Mouse (Mus musculus) stomach, postnatal 0 days (tissue): ENCODE measurements around the gene Msantd3. TPM values are rescaled to one million over a fixed set of nuclear protein-coding genes. Genes with fewer than 3 reads are reported as not detected.

ENCODE experiments used
- ATAC-seq: fragments of 200-750 bp; cut with Nextera tagmentation; 2 replicates; pipeline ENCODE4 v1.8.0; 2017; ENCODE audit not compliant: low FRiP score, low TSS enrichment
- DNase-seq: peaks from one replicate; pipeline ENCODE4 v3.0.0-alpha.2; 2016; ENCODE audit warnings: low spot score
- H3K27ac ChIP-seq: fragments of 300-500 bp; sonication (generic); replicated peaks from 2 replicates; pipeline ENCODE4 v1.5.1; 2014; ENCODE audit warnings: mild to moderate bottlenecking, control low read depth
- H3K27me3 ChIP-seq: fragments of 300-500 bp; sonication (generic); 2 replicates; pipeline ENCODE4 v1.6.1; 2014; ENCODE audit warnings: low read length; ENCODE audit not compliant: control insufficient read depth, insufficient read depth
- H3K36me3 ChIP-seq: fragments of 300-500 bp; sonication (generic); 2 replicates; pipeline ENCODE4 v1.6.1; 2014; ENCODE audit warnings: low read length, mixed read lengths; ENCODE audit not compliant: control insufficient read depth, insufficient read depth
- H3K4me1 ChIP-seq: fragments of 300-500 bp; sonication (generic); replicated peaks from 2 replicates; pipeline ENCODE4 v1.6.1; 2014; ENCODE audit warnings: antibody characterized with exemption; ENCODE audit not compliant: control insufficient read depth, insufficient read depth
- H3K4me2 ChIP-seq: fragments of 300-500 bp; sonication (generic); replicated peaks from 2 replicates; pipeline ENCODE4 v1.6.1; 2014; ENCODE audit warnings: low read depth, mild to moderate bottlenecking, control low read depth, moderate library complexity
- H3K4me3 ChIP-seq: fragments of 300-500 bp; sonication (generic); 2 replicates; pipeline ENCODE4 v1.5.1; 2014; ENCODE audit warnings: low read depth, low read length, control low read depth
- H3K9ac ChIP-seq: fragments of 300-500 bp; sonication (generic); 2 replicates; pipeline ENCODE4 v1.6.1; 2014; ENCODE audit warnings: mild to moderate bottlenecking, low read length, control low read depth, mixed read lengths
- H3K9me3 ChIP-seq: fragments of 300-500 bp; sonication (generic); 2 replicates; pipeline ENCODE4 v1.6.1; 2016; ENCODE audit warnings: low read length; ENCODE audit not compliant: control insufficient read depth
- CTCF ChIP-seq: IDR thresholded peaks from 2 replicates; pipeline ENCODE4 v1.5.1; 2016; ENCODE audit warnings: antibody characterized with exemption, low read depth, mild to moderate bottlenecking, moderate library complexity
- EP300 ChIP-seq: optimal IDR thresholded peaks from 2 replicates; pipeline ENCODE3; 2016; ENCODE audit warnings: antibody characterized with exemption
- WGBS: fragments of 180-500 bp; shearing (Covaris S2); extraction: QIAGEN DNeasy Blood & Tissue Kit; methylation state at CpG from one replicate; pipeline ENCODE4 v1.1.7; 2014; 5-methylcytosine and 5-hydroxymethylcytosine counted together
- polyA plus RNA-seq: library from polyadenylated mRNA; unstranded; fragments of >200 nt; fragmentation: Nextera tagmentation; extraction: Ambion mirVana; gene quantifications from 2 replicates; pipeline ENCODE4 v1.2.1, GENCODE M21; 2015

The Msantd3 gene
- polyA plus RNA-seq, 1 experiment from 2014 or later, result 11.0 TPM

GRCm38 (mm10) chr4:48578399-48578798, 38.7 kb downstream of the Msantd3 start:
- Histone ChIP-seq H3K4me1 (no peaks in the 10 kb centered on the region), H3K27ac (no peak overlapping the region), H3K36me3 (no peaks in the 10 kb centered on the region), H3K9me3 (no peaks in the 10 kb centered on the region), H3K9ac (no peak overlapping the region), H3K4me2 (no peak overlapping the region), H3K27me3 (no peaks in the 10 kb centered on the region), H3K4me3 (no peak overlapping the region)
- ATAC-seq, result no peak
- 38% methylated on average over 4 of the region's 4 CpGs for WGBS
- TF ChIP-seq EP300 (no peak), CTCF (no peak)
- DNase-seq, result no peak

- H3K4me2 ChIP-seq, result no peak overlapping the region
- TF ChIP-seq EP300, result no peak
- TF ChIP-seq CTCF, result no peak
- no peak overlapping the region for H3K9ac ChIP-seq
- H3K27ac ChIP-seq, result no peak overlapping the region
- no peaks in the 10 kb centered on the region for H3K36me3 ChIP-seq
- no peaks in the 10 kb centered on the region for H3K9me3 ChIP-seq
- H3K4me1 ChIP-seq, result no peaks in the 10 kb centered on the region
- 63% methylated on average over 6 of the region's 6 CpGs for WGBS
- H3K4me3 ChIP-seq, result no peak overlapping the region
- H3K27me3 ChIP-seq, result no peaks in the 10 kb centered on the region
- ATAC-seq (no peak), DNase-seq (no peak)
Observed at GRCm38 (mm10) chr4:48579475-48580110, 39.9 kb downstream of the Msantd3 start.

- no peak for DNase-seq
- H3K27me3 ChIP-seq, result no peaks in the 10 kb centered on the region
- no peaks in the 10 kb centered on the region for H3K9me3 ChIP-seq
- TF ChIP-seq EP300, result no peak
- no peak for TF ChIP-seq CTCF
- H3K4me2 ChIP-seq, result no peak overlapping the region
- 44% methylated on average over 2 of the region's 2 CpGs for WGBS
- H3K4me3 ChIP-seq, result no peak overlapping the region
- 0 out of 2 replicates have a peak, but pooled peaks cover under 1% of the 10 kb centered on the region for H3K4me1 ChIP-seq
- H3K9ac ChIP-seq, result no peak overlapping the region
- no peaks in the 10 kb centered on the region for H3K36me3 ChIP-seq
- ATAC-seq, result no peak
- H3K27ac ChIP-seq, result no peak overlapping the region
Observed at GRCm38 (mm10) chr4:48581201-48581600, 41.5 kb downstream of the Msantd3 start.

GRCm38 (mm10) chr4:48581993-48582392, 42.3 kb downstream of the Msantd3 start:
- no peak overlapping the region for H3K9ac ChIP-seq
- ATAC-seq (no peak), DNase-seq (no peak)
- no peak overlapping the region for H3K27ac ChIP-seq
- H3K4me2 ChIP-seq, result no peak overlapping the region
- 0 out of 2 replicates have a peak, but pooled peaks cover 3% of the 10 kb centered on the region for H3K4me1 ChIP-seq
- H3K9me3 ChIP-seq, result no peaks in the 10 kb centered on the region
- H3K36me3 ChIP-seq, result no peaks in the 10 kb centered on the region
- no peaks in the 10 kb centered on the region for H3K27me3 ChIP-seq
- WGBS, result 81% methylated on average over 2 of the region's 3 CpGs
- no peak overlapping the region for H3K4me3 ChIP-seq
- TF ChIP-seq EP300, result no peak
- no peak for TF ChIP-seq CTCF

- Histone ChIP-seq H3K27ac (no peak overlapping the region), H3K9me3 (no peaks in the 10 kb centered on the region; the same call in 1 of the 2 replicates), H3K4me1 (0 out of 2 replicates have a peak, but pooled peaks cover 3% of the 10 kb centered on the region), H3K9ac (no peak overlapping the region), H3K36me3 (no peaks in the 10 kb centered on the region), H3K4me3 (no peak overlapping the region), H3K27me3 (no peaks in the 10 kb centered on the region), H3K4me2 (no peak overlapping the region)
- WGBS, result 72% methylated on average over 2 of the region's 2 CpGs
- no peak for DNase-seq
- TF ChIP-seq EP300 (no peak), CTCF (no peak)
- no peak for ATAC-seq
Observed at GRCm38 (mm10) chr4:48582941-48583340, 43.2 kb downstream of the Msantd3 start.

GRCm38 (mm10) chr4:48584421-48585240, 44.9 kb downstream of the Msantd3 start, which contains the start of gene Tmeff1:
TSS of gene Tmeff1 (plus strand) at chr4:48585174.
- WGBS, result 2% methylated on average over 42 of the region's 64 CpGs
- no peaks in the 10 kb centered on the region for H3K27me3 ChIP-seq

More at GRCm38 (mm10) chr4:48584421-48585240, 44.9 kb downstream of the Msantd3 start, which contains the start of gene Tmeff1:
- H3K27ac ChIP-seq, result peak within 1 kb of the TSS; percentile 88
- peak within 1 kb of the TSS; percentile 90 for H3K4me2 ChIP-seq
- peak within 1 kb of the TSS; percentile 79 for H3K4me3 ChIP-seq
- H3K9ac ChIP-seq, result peak within 1 kb of the TSS; percentile 83
- TF ChIP-seq CTCF, result no peak
- no peak for TF ChIP-seq EP300
- ATAC-seq, result peak; percentile 46
- 0 out of 2 replicates have a peak, but pooled peaks cover 3% of the 10 kb centered on the region for H3K4me1 ChIP-seq
- H3K36me3 ChIP-seq, result no peaks in the 10 kb centered on the region
- no peaks in the 10 kb centered on the region; the same call in 1 of the 2 replicates for H3K9me3 ChIP-seq
- DNase-seq, result peak; percentile 47
